ENCODE assay signal across 22 mouse cellular contexts in genomic region chr10:105704472-105705235, GRCm38 (mm10).
DNase-seq lines count a peak whose midpoint lies in the region; ATAC-seq lines count a peak whose summit lies in the region.
"Had no signal": no experiment of that assay in that cellular context is flagged by ENCODE, and none has a peak within 500 bp of the region (broad histone marks: within the 10 kb centered on the region; RNA-seq: fewer than 3 reads in every experiment).

No protein-coding gene starts in this region.

- H3K4me2 ChIP-seq in heart, embryonic 13.5 days: no peak overlapping the region
- H3K4me2 ChIP-seq in midbrain, embryonic 11.5 days: no peak overlapping the region
- H3K4me2 ChIP-seq: forebrain, embryonic 13.5 days; hindbrain, embryonic 12.5 days; liver, embryonic 12.5 days; midbrain, embryonic 15.5 days had no signal

- peak; percentile 20 for DNase-seq in cerebellum, adult 9-11 months
- no peak for DNase-seq in cerebellum, adult 11 months
- no peak for DNase-seq in heart, postnatal 4 days
- DNase-seq in midbrain, embryonic 11.5 days (ENCODE audit: low spot score, missing footprints): no peak
- no peak for DNase-seq in midbrain, embryonic 10.5 days (ENCODE audit: low spot score)
- DNase-seq in right cerebral cortex, postnatal 14 days: no peak
- DNase-seq: adrenal gland, postnatal 14 days; gastrocnemius, postnatal 10 days; heart, postnatal 14 days; kidney, adult 9 months; kidney, postnatal 36 days; liver, postnatal 0 days; lung, postnatal 36 days had no signal

- ATAC-seq in heart, embryonic 13.5 days (ENCODE audit: extremely low read depth, insufficient number of reproducible peaks, low FRiP score, low TSS enrichment): no peak
- ATAC-seq in midbrain, embryonic 11.5 days (ENCODE audit: low FRiP score): 0 out of 2 replicates have a peak, but pooled peaks have one; percentile 5
- ATAC-seq: forebrain, embryonic 13.5 days; intestine, embryonic 16.5 days; liver, embryonic 12.5 days; liver, postnatal 0 days; midbrain, embryonic 15.5 days had no signal

- no peaks in the 10 kb centered on the region for H3K36me3 ChIP-seq in heart, embryonic 13.5 days
- no peaks in the 10 kb centered on the region for H3K36me3 ChIP-seq in midbrain, embryonic 11.5 days (ENCODE audit: control insufficient read depth, insufficient read depth, low read length)
- H3K36me3 ChIP-seq in midbrain, embryonic 10.5 days: no peaks in the 10 kb centered on the region
- H3K36me3 ChIP-seq: hindbrain, embryonic 12.5 days; liver, embryonic 12.5 days; midbrain, embryonic 15.5 days had no signal

- H3K27ac ChIP-seq in heart, embryonic 13.5 days (replicated peaks): no peak overlapping the region
- no peak overlapping the region for H3K27ac ChIP-seq in midbrain, embryonic 11.5 days (ENCODE audit: low read depth, low read length)
- H3K27ac ChIP-seq in midbrain, embryonic 10.5 days (replicated peaks): no peak overlapping the region
- H3K27ac ChIP-seq: forebrain, embryonic 13.5 days; hindbrain, embryonic 12.5 days; layer of hippocampus, adult 2 months; left cerebral cortex, adult 2 months; liver, embryonic 12.5 days; midbrain, embryonic 15.5 days had no signal

- H3K27me3 ChIP-seq in heart, embryonic 13.5 days (replicated peaks): no peaks in the 10 kb centered on the region
- H3K27me3 ChIP-seq in midbrain, embryonic 11.5 days (ENCODE audit: control insufficient read depth, insufficient read depth, low read length): no peaks in the 10 kb centered on the region
- H3K27me3 ChIP-seq in midbrain, embryonic 10.5 days (ENCODE audit: low read depth, poor library complexity, severe bottlenecking): no peaks in the 10 kb centered on the region
- H3K27me3 ChIP-seq: forebrain, embryonic 13.5 days; hindbrain, embryonic 12.5 days; liver, embryonic 12.5 days; midbrain, embryonic 15.5 days had no signal

- no peaks in the 10 kb centered on the region for H3K4me1 ChIP-seq in heart, embryonic 13.5 days
- H3K4me1 ChIP-seq in midbrain, embryonic 11.5 days (ENCODE audit: control insufficient read depth, insufficient read depth, low read length): no peaks in the 10 kb centered on the region
- H3K4me1 ChIP-seq in midbrain, embryonic 10.5 days: no peaks in the 10 kb centered on the region
- H3K4me1 ChIP-seq: forebrain, embryonic 13.5 days; hindbrain, embryonic 12.5 days; liver, embryonic 12.5 days; midbrain, embryonic 15.5 days had no signal

- H3K9me3 ChIP-seq in heart, embryonic 13.5 days: no peaks in the 10 kb centered on the region
- no peaks in the 10 kb centered on the region for H3K9me3 ChIP-seq in midbrain, embryonic 11.5 days (ENCODE audit: control insufficient read depth, low read length)
- H3K9me3 ChIP-seq in midbrain, embryonic 10.5 days (replicated peaks): no peaks in the 10 kb centered on the region
- H3K9me3 ChIP-seq: forebrain, embryonic 13.5 days; hindbrain, embryonic 12.5 days; liver, embryonic 12.5 days; midbrain, embryonic 15.5 days had no signal

- 0 out of 2 replicates have a peak overlapping the region, but pooled peaks have one; percentile 33 for H3K9ac ChIP-seq in heart, embryonic 13.5 days
- H3K9ac ChIP-seq in midbrain, embryonic 11.5 days (ENCODE audit: low read length): no peak overlapping the region
- H3K9ac ChIP-seq: forebrain, embryonic 13.5 days; hindbrain, embryonic 12.5 days; liver, embryonic 12.5 days; liver, postnatal 0 days; midbrain, embryonic 15.5 days had no signal

- WGBS in heart, embryonic 13.5 days: 61% methylated on average over 6 of the region's 6 CpGs
- 76% methylated on average over 6 of the region's 6 CpGs for WGBS in midbrain, embryonic 11.5 days
- 78% methylated on average over 6 of the region's 6 CpGs for WGBS in midbrain, embryonic 10.5 days

- no peak overlapping the region for H3K4me3 ChIP-seq in heart, embryonic 13.5 days
- no peak overlapping the region for H3K4me3 ChIP-seq in midbrain, embryonic 11.5 days (ENCODE audit: low read depth, low read length)
- no peak overlapping the region for H3K4me3 ChIP-seq in midbrain, embryonic 10.5 days
- H3K4me3 ChIP-seq: erythroblast, embryonic 14.5 days; forebrain, embryonic 13.5 days; hindbrain, embryonic 12.5 days; layer of hippocampus, adult 2 months; left cerebral cortex, adult 2 months; liver, embryonic 12.5 days; midbrain, embryonic 15.5 days had no signal
